Mouse (Mus musculus) midbrain, embryonic 10.5 days (tissue): Measurements from ENCODE around the gene Tanc2. TPM values are rescaled to one million over a fixed set of nuclear protein-coding genes. Genes with fewer than 3 reads are reported as not detected.

ENCODE experiments used
- DNase-seq: peaks from one replicate; pipeline ENCODE4 v3.0.0-alpha.2; 2017; ENCODE audit warnings: low spot score
- H3K27ac ChIP-seq: fragments of 300-500 bp; sonication (generic); replicated peaks from 2 replicates; pipeline ENCODE4 v1.5.1; 2016; ENCODE audit warnings: mild to moderate bottlenecking
- H3K27me3 ChIP-seq: fragments of 300-500 bp; sonication (generic); 2 replicates; pipeline ENCODE4 v1.6.1; 2016; ENCODE audit warnings: low read depth, mild to moderate bottlenecking; ENCODE audit not compliant: poor library complexity, severe bottlenecking
- H3K36me3 ChIP-seq: fragments of 300-500 bp; sonication (generic); 2 replicates; pipeline ENCODE4 v1.6.1; 2016; ENCODE audit warnings: mild to moderate bottlenecking, moderate library complexity
- H3K4me1 ChIP-seq: fragments of 300-500 bp; sonication (generic); 2 replicates; pipeline ENCODE4 v1.6.1; 2016
- H3K4me3 ChIP-seq: fragments of 300-500 bp; sonication (generic); 2 replicates; pipeline ENCODE4 v1.5.1; 2016; ENCODE audit warnings: mild to moderate bottlenecking, moderate library complexity
- H3K9me3 ChIP-seq: fragments of 300-500 bp; sonication (generic); replicated peaks from 2 replicates; pipeline ENCODE4 v1.6.1; 2016; ENCODE audit warnings: mild to moderate bottlenecking
- WGBS: fragments of 180-500 bp; shearing (Covaris S2); methylation state at CpG from one replicate; pipeline ENCODE4 v1.1.7; 2016; 5-methylcytosine and 5-hydroxymethylcytosine counted together
- polyA plus RNA-seq: library from polyadenylated mRNA; unstranded; fragments of >200 nt; fragmentation: Nextera tagmentation; extraction: Ambion mirVana; gene quantifications from 2 replicates; pipeline ENCODE4 v1.2.1, GENCODE M21; 2016

Tanc2 gene
- polyA plus RNA-seq, 1 experiment from 2014 or later, result 5.3 TPM

- H3K27me3 ChIP-seq, result no peaks in the 10 kb centered on the region
- no peak overlapping the region for H3K27ac ChIP-seq
- no peaks in the 10 kb centered on the region for H3K9me3 ChIP-seq
- 91% methylated on average over 20 of the region's 20 CpGs for WGBS
- H3K4me1 ChIP-seq, result no peaks in the 10 kb centered on the region; the same call in 1 of the 2 replicates
- peaks cover 36% of the 10 kb centered on the region for H3K36me3 ChIP-seq
- no peak for DNase-seq
- H3K4me3 ChIP-seq, result no peak overlapping the region
Observed at GRCm38 (mm10) chr11:105922769-105923663, 333.2 kb downstream of the Tanc2 start.

DNA sequence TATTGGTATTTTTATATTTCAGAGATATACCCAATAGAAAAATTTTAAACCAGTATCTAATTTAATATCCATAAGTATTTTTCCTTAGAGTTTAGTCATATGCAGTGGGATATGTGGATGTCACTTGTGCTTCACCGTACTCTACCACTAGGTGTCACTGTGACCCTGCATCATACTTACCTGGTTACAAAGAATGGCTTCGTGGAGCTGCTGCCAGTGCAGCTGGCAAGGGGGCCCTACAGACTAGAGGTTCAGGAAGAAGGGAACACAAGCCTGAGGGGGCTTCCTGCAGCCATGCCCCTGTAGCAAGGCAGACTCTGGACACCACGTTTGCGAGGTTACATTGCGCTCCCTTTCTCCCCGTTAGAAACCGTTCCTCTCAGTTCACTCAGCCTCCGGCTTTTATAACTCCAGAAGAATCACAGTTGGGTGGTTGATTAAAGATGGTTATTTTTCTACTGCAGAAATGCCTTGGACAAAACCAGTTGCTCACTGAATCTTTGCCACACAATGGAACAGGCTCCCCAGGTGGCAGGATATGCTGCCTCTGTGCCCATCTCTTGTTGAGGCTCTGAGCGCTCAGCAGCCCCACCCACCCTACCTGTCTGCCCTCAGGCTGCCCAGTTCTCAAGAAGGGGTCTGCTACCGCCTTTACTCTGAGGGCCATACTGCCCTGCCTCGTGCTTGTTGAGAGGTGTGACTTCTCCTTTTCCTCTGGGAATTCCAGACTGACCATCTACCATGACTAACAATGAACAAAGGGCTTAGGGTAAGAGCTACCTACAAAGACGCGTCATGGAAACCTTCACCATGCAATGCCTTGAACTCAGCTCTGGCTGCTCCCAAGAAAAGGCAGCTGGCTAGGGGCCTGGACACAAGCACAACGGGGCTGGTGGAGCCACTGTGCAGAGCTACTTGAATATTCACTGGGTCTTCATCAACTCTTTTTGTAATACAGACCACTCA is 337.6 kb downstream of the Tanc2 start:
- Histone ChIP-seq H3K4me1 (no peaks in the 10 kb centered on the region; the same call in 1 of the 2 replicates), H3K9me3 (no peaks in the 10 kb centered on the region), H3K4me3 (no peak overlapping the region), H3K36me3 (peaks cover 11% of the 10 kb centered on the region), H3K27ac (0 out of 2 replicates have a peak overlapping the region, but pooled peaks have one; percentile 39), H3K27me3 (no peaks in the 10 kb centered on the region)
- DNase-seq, result peak; percentile 69
- 57% methylated on average over 14 of the region's 14 CpGs for WGBS

GRCm38 (mm10) chr11:105928171-105928570 is 338.4 kb downstream of the Tanc2 start:
- H3K9me3 ChIP-seq, result no peaks in the 10 kb centered on the region
- H3K27me3 ChIP-seq, result no peaks in the 10 kb centered on the region
- WGBS, result 67% methylated on average over 5 of the region's 5 CpGs
- H3K4me3 ChIP-seq, result no peak overlapping the region
- DNase-seq, result no peak
- H3K27ac ChIP-seq, result no peak overlapping the region
- peaks cover 4% of the 10 kb centered on the region; the same call in 1 of the 2 replicates for H3K36me3 ChIP-seq
- no peaks in the 10 kb centered on the region; the same call in 1 of the 2 replicates for H3K4me1 ChIP-seq

DNA sequence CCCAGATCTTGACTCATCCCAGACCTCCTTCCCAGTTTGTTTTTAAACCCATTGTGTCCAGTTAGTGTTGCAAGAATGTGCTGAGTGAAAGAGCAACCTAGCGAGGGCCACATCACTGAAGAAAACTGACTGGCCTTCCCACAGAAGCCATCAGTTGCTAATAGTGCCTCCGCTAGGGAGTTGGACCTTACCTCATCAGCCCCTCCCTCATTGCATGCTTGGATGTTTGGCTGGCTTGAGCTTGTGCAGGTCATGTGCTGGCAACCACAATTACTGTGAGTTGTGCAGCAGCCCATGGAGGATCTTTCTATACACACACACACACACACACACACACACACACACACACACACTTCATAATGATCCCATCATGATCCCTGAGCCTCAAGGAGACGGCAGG is 341.6 kb downstream of the Tanc2 start:
- DNase-seq, result no peak
- H3K27me3 ChIP-seq, result peaks cover 5% of the 10 kb centered on the region
- no peak overlapping the region for H3K27ac ChIP-seq
- 88% methylated on average over 3 of the region's 3 CpGs for WGBS
- H3K36me3 ChIP-seq, result no peaks in the 10 kb centered on the region; the same call in 1 of the 2 replicates
- no peaks in the 10 kb centered on the region for H3K9me3 ChIP-seq
- no peak overlapping the region for H3K4me3 ChIP-seq
- peaks cover 17% of the 10 kb centered on the region for H3K4me1 ChIP-seq

DNA sequence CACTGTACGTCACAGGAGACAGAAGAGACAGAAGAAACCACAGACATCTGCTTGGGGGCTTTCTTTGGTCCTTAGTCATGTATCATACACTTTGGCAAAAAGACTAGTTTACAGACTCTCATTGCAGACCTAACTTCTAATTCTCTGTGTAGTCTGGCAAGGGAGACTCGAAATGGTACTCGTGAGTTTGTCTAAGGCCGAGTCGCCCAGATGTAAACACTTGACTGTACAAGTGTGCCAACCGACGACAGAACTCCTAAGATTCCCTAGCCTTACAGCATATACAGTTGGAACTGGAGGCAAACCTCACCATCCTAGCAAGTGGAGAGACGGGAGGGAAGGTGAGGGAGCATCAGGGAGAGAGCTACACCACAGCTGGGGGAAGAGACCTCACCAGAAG is 344.0 kb downstream of the Tanc2 start:
- Histone ChIP-seq H3K4me3 (no peak overlapping the region), H3K4me1 (peaks cover 20% of the 10 kb centered on the region), H3K9me3 (no peaks in the 10 kb centered on the region), H3K36me3 (no peaks in the 10 kb centered on the region; the same call in 1 of the 2 replicates), H3K27me3 (peaks cover 28% of the 10 kb centered on the region), H3K27ac (0 out of 2 replicates have a peak overlapping the region, but pooled peaks have one; percentile 70)
- 89% methylated on average over 8 of the region's 8 CpGs for WGBS
- no peak for DNase-seq

- no peak for DNase-seq
- WGBS, result 75% methylated on average over 5 of the region's 5 CpGs
- peaks cover 30% of the 10 kb centered on the region for H3K27me3 ChIP-seq
- H3K9me3 ChIP-seq, result no peaks in the 10 kb centered on the region
- peak overlapping the region; percentile 70 for H3K27ac ChIP-seq
- no peaks in the 10 kb centered on the region; the same call in 1 of the 2 replicates for H3K36me3 ChIP-seq
- no peak overlapping the region for H3K4me3 ChIP-seq
- H3K4me1 ChIP-seq, result peaks cover 21% of the 10 kb centered on the region
Observed at GRCm38 (mm10) chr11:105934303-105934711, 344.5 kb downstream of the Tanc2 start.

DNA sequence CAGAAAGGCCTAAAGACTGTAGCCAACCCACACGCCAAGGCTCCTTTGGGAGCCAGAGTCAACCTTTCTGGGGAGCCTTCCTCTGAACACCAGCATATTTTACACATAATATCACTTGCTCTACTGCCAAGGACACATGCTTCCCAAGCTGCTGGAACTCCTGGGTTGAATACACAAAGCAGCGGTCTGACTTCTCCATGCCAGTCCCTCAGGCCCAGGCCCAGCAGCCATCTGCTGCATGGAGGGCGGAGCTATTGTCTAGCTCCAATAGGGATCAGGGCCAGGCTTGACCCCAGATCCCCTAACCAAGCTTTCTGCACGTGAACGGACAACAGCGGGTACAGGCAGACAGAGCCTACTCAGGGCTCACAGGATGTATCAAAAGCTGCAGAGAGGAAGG is 345.0 kb downstream of the Tanc2 start:
- WGBS, result 48% methylated on average over 6 of the region's 6 CpGs
- Histone ChIP-seq H3K27me3 (peaks cover 34% of the 10 kb centered on the region), H3K27ac (peak overlapping the region; percentile 70), H3K4me3 (no peak overlapping the region), H3K36me3 (no peaks in the 10 kb centered on the region; the same call in 1 of the 2 replicates), H3K4me1 (peaks cover 21% of the 10 kb centered on the region), H3K9me3 (no peaks in the 10 kb centered on the region)
- DNase-seq, result peak; percentile 47

DNA sequence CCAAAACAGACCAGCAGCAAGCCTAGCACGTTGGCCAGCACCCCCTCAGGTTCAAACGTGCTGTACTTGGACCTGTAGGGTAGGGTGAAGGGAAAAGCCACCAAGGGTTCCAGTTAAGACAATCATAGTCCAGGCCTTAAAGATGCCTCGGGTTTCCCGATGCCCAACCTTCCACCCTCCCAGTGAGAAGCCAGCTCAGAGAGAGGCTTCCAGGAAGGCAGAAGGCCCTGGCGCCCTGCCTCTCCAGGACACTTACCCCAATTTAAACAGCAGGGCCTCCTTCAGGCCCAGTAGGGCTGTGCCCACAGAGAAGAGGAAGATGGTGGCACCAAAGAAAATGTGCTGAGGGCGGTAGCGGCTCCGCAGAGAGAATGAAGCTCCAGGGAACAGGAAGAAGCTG is 345.7 kb downstream of the Tanc2 start:
- H3K27me3 ChIP-seq, result peaks cover 41% of the 10 kb centered on the region
- WGBS, result 83% methylated on average over 8 of the region's 8 CpGs
- H3K27ac ChIP-seq, result peak overlapping the region; percentile 70

GRCm38 (mm10) chr11:105936200-105936599 is 346.4 kb downstream of the Tanc2 start:
- Histone ChIP-seq H3K4me1 (peaks cover 27% of the 10 kb centered on the region), H3K9me3 (no peaks in the 10 kb centered on the region), H3K4me3 (no peak overlapping the region), H3K36me3 (no peaks in the 10 kb centered on the region; the same call in 1 of the 2 replicates), H3K27me3 (peaks cover 48% of the 10 kb centered on the region), H3K27ac (no peak overlapping the region)
- DNase-seq, result no peak
- WGBS, result 93% methylated on average over 6 of the region's 6 CpGs

More for the DNA sequence above, 345.7 kb downstream of the Tanc2 start:
- Histone ChIP-seq H3K4me3 (no peak overlapping the region), H3K36me3 (no peaks in the 10 kb centered on the region; the same call in 1 of the 2 replicates), H3K4me1 (peaks cover 27% of the 10 kb centered on the region), H3K9me3 (no peaks in the 10 kb centered on the region)
- no peak for DNase-seq

DNA sequence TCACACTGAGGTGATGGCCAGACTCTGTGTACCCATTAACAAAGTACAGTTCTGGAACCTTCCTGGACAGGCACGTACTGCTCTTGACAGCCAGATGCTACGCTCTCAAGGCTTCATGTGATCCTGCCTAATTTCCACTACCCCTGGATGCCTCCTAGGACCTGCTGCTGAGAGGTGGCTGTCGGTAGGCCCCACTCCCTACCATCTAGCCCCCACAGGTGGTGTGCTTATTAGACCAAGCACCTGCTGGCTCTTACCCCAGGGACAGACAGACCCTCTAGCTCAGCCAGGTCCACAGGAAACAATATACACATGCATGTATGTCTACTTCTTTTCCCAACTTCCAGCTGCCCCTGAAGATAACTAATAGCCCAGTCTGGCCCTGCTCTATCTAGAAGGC is 347.2 kb downstream of the Tanc2 start:
- DNase-seq, result no peak
- Histone ChIP-seq H3K27ac (no peak overlapping the region), H3K4me1 (peaks cover 27% of the 10 kb centered on the region), H3K9me3 (no peaks in the 10 kb centered on the region), H3K4me3 (no peak overlapping the region), H3K27me3 (peaks cover 56% of the 10 kb centered on the region), H3K36me3 (no peaks in the 10 kb centered on the region; the same call in 1 of the 2 replicates)
- WGBS, result 94% methylated on average over 3 of the region's 3 CpGs

- no peaks in the 10 kb centered on the region; the same call in 1 of the 2 replicates for H3K36me3 ChIP-seq
- H3K27me3 ChIP-seq, result peaks cover 74% of the 10 kb centered on the region
- no peak overlapping the region for H3K4me3 ChIP-seq
- H3K9me3 ChIP-seq, result no peaks in the 10 kb centered on the region
- 61% methylated on average over 9 of the region's 9 CpGs for WGBS
- DNase-seq, result no peak
- peak overlapping the region; percentile 49; the same call in 1 of the 2 replicates for H3K27ac ChIP-seq
- peaks cover 38% of the 10 kb centered on the region for H3K4me1 ChIP-seq
Observed at GRCm38 (mm10) chr11:105938771-105939170, 349.0 kb downstream of the Tanc2 start.

- H3K4me1 ChIP-seq, result peaks cover 34% of the 10 kb centered on the region
- no peaks in the 10 kb centered on the region for H3K36me3 ChIP-seq
- H3K9me3 ChIP-seq, result no peaks in the 10 kb centered on the region
- no peak for DNase-seq
- H3K4me3 ChIP-seq, result no peak overlapping the region
- 76% methylated on average over 8 of the region's 8 CpGs for WGBS
- H3K27ac ChIP-seq, result no peak overlapping the region
- H3K27me3 ChIP-seq, result peaks cover 88% of the 10 kb centered on the region
Observed at GRCm38 (mm10) chr11:105941973-105942372, 352.2 kb downstream of the Tanc2 start.
